Comparison of ENCODE assay signal across 8 mouse cellular contexts in genomic region chr5:124349196-124349595, GRCm38 (mm10). TPM values are rescaled to one million over a fixed set of nuclear protein-coding genes. Genes with fewer than 3 reads are reported as not detected.
DNase-seq lines count a peak whose midpoint lies in the region; ATAC-seq lines count a peak whose summit lies in the region.

No protein-coding gene starts in this region.

- H3K36me3 ChIP-seq in hindbrain, embryonic 10.5 days: peaks cover 67% of the 10 kb centered on the region

- peak; percentile 81 for DNase-seq in adrenal gland, adult 2 months
- DNase-seq in adrenal gland, adult 8-10 months: no peak
- DNase-seq in right cerebral cortex, postnatal 14 days: peak; percentile 44
- DNase-seq in right cerebral cortex, postnatal 36 days (ENCODE audit: low spot score in 2 of 2): no peak
- DNase-seq in hindbrain, embryonic 10.5 days (ENCODE audit: low spot score): no peak
- DNase-seq in testis, postnatal 10 days (ENCODE audit: low spot score): peak; percentile 59
- DNase-seq in thymus, postnatal 25 days: no peak

- peaks cover 35% of the 10 kb centered on the region for H3K4me1 ChIP-seq in hindbrain, embryonic 10.5 days (replicated peaks)

- H3K27ac ChIP-seq in hindbrain, embryonic 10.5 days: peak overlapping the region; percentile 100

- no peaks in the 10 kb centered on the region for H3K9me3 ChIP-seq in hindbrain, embryonic 10.5 days

- 0 out of 2 replicates have a peak overlapping the region, but pooled peaks have one; percentile 99 for H3K4me3 ChIP-seq in hindbrain, embryonic 10.5 days

- no peaks in the 10 kb centered on the region for H3K27me3 ChIP-seq in hindbrain, embryonic 10.5 days (ENCODE audit: insufficient read depth, poor library complexity, severe bottlenecking)

- WGBS in hindbrain, embryonic 10.5 days: 94% methylated on average over 17 of the region's 17 CpGs

- ATAC-seq in granulocyte monocyte progenitor cell, adult 5-6 weeks (replicated peaks; ENCODE audit: poor library complexity, severe bottlenecking): no peak

RNA-seq across cellular contexts. Expression of gene Cdk2ap1, which starts 13.7 kb away (rescaled TPM):
- total RNA-seq in adrenal gland, adult 2 months (2021): 100 to 1,000 TPM; 161 to 168 TPM
- 88.7 and 116 TPM in 2 replicates for polyA plus RNA-seq in adrenal gland, adult 2 months (2012; rRNA removed)
- 100 to 1,000 TPM; 125 to 175 (median 144) TPM for total RNA-seq in adrenal gland, adult 8-10 months (2022)
- 71.2 and 95.2 TPM in 2 replicates for polyA plus RNA-seq in hindbrain, embryonic 10.5 days (2016; fragmentation: Nextera tagmentation; extraction: Ambion mirVana)
- 268 and 302 TPM in 2 replicates for total RNA-seq in granulocyte monocyte progenitor cell, adult 5-6 weeks (2014; fragmentation: Nextera tagmentation)
- 157 and 185 TPM in 2 replicates for total RNA-seq in granulocyte monocyte progenitor cell, adult 5-6 weeks (2017)

RNA-seq across cellular contexts. Expression of gene 2810006K23Rik, which starts 21.3 kb away (rescaled TPM):
- total RNA-seq in adrenal gland, adult 2 months (2021): 10 to 100 TPM; 14.1 to 17.0 TPM
- polyA plus RNA-seq in adrenal gland, adult 2 months (2012; rRNA removed): 5.8 and 6.0 TPM in 2 replicates
- 10 to 100 TPM; 14.8 to 19.7 (median 15.9) TPM for total RNA-seq in adrenal gland, adult 8-10 months (2022)
- 26.9 and 27.7 TPM in 2 replicates for polyA plus RNA-seq in hindbrain, embryonic 10.5 days (2016; fragmentation: Nextera tagmentation; extraction: Ambion mirVana)
- 11.3 and 15.5 TPM in 2 replicates for total RNA-seq in granulocyte monocyte progenitor cell, adult 5-6 weeks (2014; fragmentation: Nextera tagmentation)
- total RNA-seq in granulocyte monocyte progenitor cell, adult 5-6 weeks (2017): 16.8 and 21.7 TPM in 2 replicates

RNA-seq across cellular contexts. Expression of gene Mphosph9, which starts 21.4 kb away (rescaled TPM):
- 1 to 10 TPM; 7.7 to 8.8 TPM for total RNA-seq in adrenal gland, adult 2 months (2021)
- polyA plus RNA-seq in adrenal gland, adult 2 months (2012; rRNA removed): 1.6 and 2.1 TPM in 2 replicates
- total RNA-seq in adrenal gland, adult 8-10 months (2022): 10 to 100 TPM in 2 of 4 experiments, 1 to 10 TPM in 2; 9.3 to 17.8 (median 12.9) TPM
- polyA plus RNA-seq in hindbrain, embryonic 10.5 days (2016; fragmentation: Nextera tagmentation; extraction: Ambion mirVana): 17.3 and 19.3 TPM in 2 replicates
- 15.9 and 20.8 TPM in 2 replicates for total RNA-seq in granulocyte monocyte progenitor cell, adult 5-6 weeks (2014; fragmentation: Nextera tagmentation)
- total RNA-seq in granulocyte monocyte progenitor cell, adult 5-6 weeks (2017): 20.0 and 20.4 TPM in 2 replicates

Comparison
In these comparisons a context has a peak if more than half of its experiments do, and no peak if none do; other contexts are left out.
1. DNase-seq: peak in adrenal gland, adult 2 months (single experiment), right cerebral cortex, postnatal 14 days (single experiment) and testis, postnatal 10 days (single experiment); none in adrenal gland, adult 8-10 months (single experiment), right cerebral cortex, postnatal 36 days (0 of 2), hindbrain, embryonic 10.5 days (single experiment) and thymus, postnatal 25 days (single experiment).